In the genomic region with DNA sequence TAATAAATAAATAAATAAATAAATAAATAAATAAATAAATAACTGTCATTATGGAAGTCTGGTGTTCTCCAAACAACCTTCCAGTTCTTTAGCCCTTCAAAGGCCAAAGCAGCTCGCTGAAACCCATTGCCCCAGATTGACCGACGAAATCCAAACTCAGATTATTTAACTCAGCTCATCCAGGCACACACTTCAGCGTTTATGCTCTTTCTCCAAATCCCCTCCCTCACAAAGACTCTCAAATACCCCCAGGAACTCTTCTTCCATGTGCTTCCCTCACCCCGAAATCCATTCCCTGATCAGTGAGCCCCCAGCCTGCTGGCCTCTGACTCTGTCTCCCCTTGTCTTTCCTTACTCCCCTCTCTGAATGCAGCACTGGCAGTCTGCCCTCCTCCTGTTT, we compare ENCODE assay signal across 18 mouse cellular contexts.
DNase-seq lines count a peak whose midpoint lies in the region; ATAC-seq and TF ChIP-seq lines count a peak whose summit lies in the region.
"Had no signal": no experiment of that assay in that cellular context is flagged by ENCODE, and none has a peak within 500 bp of the region (broad histone marks: within the 10 kb centered on the region; RNA-seq: fewer than 3 reads in every experiment).

No protein-coding gene starts in this region.

- no peaks in the 10 kb centered on the region for H3K27me3 ChIP-seq in heart, embryonic 12.5 days (replicated peaks)
- H3K27me3 ChIP-seq in heart, adult 2 months (ENCODE audit: control insufficient read depth, insufficient read depth, low read length), result no peaks in the 10 kb centered on the region
- no peaks in the 10 kb centered on the region for H3K27me3 ChIP-seq in heart, postnatal 0 days (ENCODE audit: control insufficient read depth, insufficient read depth, low read length)
- H3K27me3 ChIP-seq in midbrain, embryonic 10.5 days (ENCODE audit: low read depth, poor library complexity, severe bottlenecking), result no peaks in the 10 kb centered on the region
- H3K27me3 ChIP-seq in midbrain, embryonic 16.5 days (ENCODE audit: control insufficient read depth, insufficient read depth, low read depth, low read length), result no peaks in the 10 kb centered on the region
- H3K27me3 ChIP-seq: embryonic facial prominence, embryonic 12.5 days; limb, embryonic 13.5 days; lung, embryonic 15.5 days; midbrain, embryonic 12.5 days had no signal

- no peaks in the 10 kb centered on the region for H3K36me3 ChIP-seq in heart, embryonic 12.5 days
- no peaks in the 10 kb centered on the region for H3K36me3 ChIP-seq in heart, adult 2 months (ENCODE audit: control insufficient read depth, insufficient read depth, low read length)
- no peaks in the 10 kb centered on the region for H3K36me3 ChIP-seq in heart, postnatal 0 days (replicated peaks; ENCODE audit: control insufficient read depth, insufficient read depth, low read length)
- no peaks in the 10 kb centered on the region for H3K36me3 ChIP-seq in midbrain, embryonic 10.5 days
- no peaks in the 10 kb centered on the region for H3K36me3 ChIP-seq in midbrain, embryonic 16.5 days (ENCODE audit: control insufficient read depth, insufficient read depth, low read length)
- H3K36me3 ChIP-seq: embryonic facial prominence, embryonic 12.5 days; G1E; intestine, embryonic 15.5 days; limb, embryonic 13.5 days; lung, embryonic 15.5 days; midbrain, embryonic 12.5 days had no signal

- no peak for ATAC-seq in heart, embryonic 12.5 days (ENCODE audit: insufficient number of reproducible peaks, low FRiP score)
- ATAC-seq in heart, postnatal 0 days (ENCODE audit: insufficient read depth, low read depth), result no peak
- ATAC-seq in midbrain, embryonic 16.5 days, result no peak
- ATAC-seq: intestine, embryonic 15.5 days had no signal

- 58% methylated on average over 5 of the region's 5 CpGs for WGBS in heart, embryonic 12.5 days
- 79% methylated on average over 5 of the region's 5 CpGs for WGBS in heart, adult 2 months
- WGBS in heart, postnatal 0 days, result 68% methylated on average over 5 of the region's 5 CpGs
- WGBS in midbrain, embryonic 10.5 days, result 63% methylated on average over 5 of the region's 5 CpGs
- WGBS in midbrain, embryonic 16.5 days, result 54% methylated on average over 5 of the region's 5 CpGs

- peak; percentile 16 to 28 for DNase-seq in cerebellum, postnatal 10 days
- no peak for DNase-seq in cerebellum, postnatal 14 days
- no peak for DNase-seq in heart, adult 2 months
- DNase-seq in heart, postnatal 0 days (ENCODE audit: low spot score), result no peak
- no peak for DNase-seq in heart, postnatal 14 days
- DNase-seq in midbrain, embryonic 10.5 days (ENCODE audit: low spot score), result no peak
- DNase-seq: adrenal gland, adult 8-10 months; cerebellum, adult 8-10 months; gastrocnemius, postnatal 10 days had no signal

- no peaks in the 10 kb centered on the region for H3K9me3 ChIP-seq in heart, embryonic 12.5 days (replicated peaks)
- no peaks in the 10 kb centered on the region for H3K9me3 ChIP-seq in heart, postnatal 0 days (replicated peaks; ENCODE audit: control insufficient read depth, low read length)
- no peaks in the 10 kb centered on the region for H3K9me3 ChIP-seq in midbrain, embryonic 10.5 days (replicated peaks)
- no peaks in the 10 kb centered on the region for H3K9me3 ChIP-seq in midbrain, embryonic 16.5 days (replicated peaks; ENCODE audit: control insufficient read depth, low read length, poor library complexity, severe bottlenecking)
- H3K9me3 ChIP-seq: embryonic facial prominence, embryonic 12.5 days; G1E; intestine, embryonic 15.5 days; limb, embryonic 13.5 days; lung, embryonic 15.5 days; midbrain, embryonic 12.5 days had no signal

- no peak for TF ChIP-seq EP300 in heart, adult 2 months (IDR thresholded peaks at IDR 0.05; ENCODE audit: insufficient read depth, low read depth, low read length)
- no peak for TF ChIP-seq EP300 in heart, postnatal 0 days (IDR thresholded peaks at IDR 0.05; ENCODE audit: low read depth)

- no peak overlapping the region for H3K9ac ChIP-seq in heart, embryonic 12.5 days
- H3K9ac ChIP-seq in heart, adult 2 months (ENCODE audit: low read depth, low read length), result no peak overlapping the region
- no peak overlapping the region for H3K9ac ChIP-seq in heart, postnatal 0 days (replicated peaks; ENCODE audit: low read depth, low read length)
- H3K9ac ChIP-seq in midbrain, embryonic 16.5 days (ENCODE audit: low read depth, low read length), result no peak overlapping the region
- H3K9ac ChIP-seq: embryonic facial prominence, embryonic 12.5 days; intestine, embryonic 15.5 days; limb, embryonic 13.5 days; lung, embryonic 15.5 days; midbrain, embryonic 12.5 days had no signal

- no peak overlapping the region for H3K4me2 ChIP-seq in heart, embryonic 12.5 days
- no peak overlapping the region for H3K4me2 ChIP-seq in heart, postnatal 0 days (ENCODE audit: low read depth, low read length)
- H3K4me2 ChIP-seq in midbrain, embryonic 16.5 days (ENCODE audit: low read length), result no peak overlapping the region
- H3K4me2 ChIP-seq: embryonic facial prominence, embryonic 12.5 days; intestine, embryonic 15.5 days; limb, embryonic 13.5 days; liver, embryonic 11.5 days; lung, embryonic 15.5 days had no signal

- peaks cover 30% of the 10 kb centered on the region for H3K4me1 ChIP-seq in heart, embryonic 12.5 days (replicated peaks)
- H3K4me1 ChIP-seq in heart, adult 2 months (ENCODE audit: control insufficient read depth, insufficient read depth, low read length), result peaks cover 9% of the 10 kb centered on the region
- H3K4me1 ChIP-seq in heart, postnatal 0 days (ENCODE audit: control insufficient read depth, insufficient read depth), result peaks cover 7% of the 10 kb centered on the region; the same call in 1 of the 2 replicates
- peaks cover 57% of the 10 kb centered on the region for H3K4me1 ChIP-seq in midbrain, embryonic 10.5 days
- 0 out of 2 replicates have a peak, but pooled peaks cover 3% of the 10 kb centered on the region for H3K4me1 ChIP-seq in midbrain, embryonic 16.5 days (ENCODE audit: control insufficient read depth, insufficient read depth, low read length)

- intact Hi-C loops in heart, adult 2 months (cut with DNase I), result no loop called here
- intact Hi-C loops in heart, postnatal 14 days (cut with DNase I), result no loop called here

- no peaks in the 10 kb centered on the region for H3K79me2 ChIP-seq in heart, adult 2 months (replicated peaks; ENCODE audit: control insufficient read depth, insufficient read depth, low read length)

- H3K27ac ChIP-seq in heart, embryonic 12.5 days (ENCODE audit: poor library complexity, severe bottlenecking), result peak overlapping the region; percentile 26; the same call in 1 of the 2 replicates
- H3K27ac ChIP-seq in heart, adult 2 months, result no peak overlapping the region
- peak overlapping the region; percentile 40 for H3K27ac ChIP-seq in heart, postnatal 0 days (ENCODE audit: low read depth)
- peak overlapping the region; percentile 77 for H3K27ac ChIP-seq in midbrain, embryonic 10.5 days (replicated peaks)
- no peak overlapping the region for H3K27ac ChIP-seq in midbrain, embryonic 16.5 days (ENCODE audit: low read length)
- H3K27ac ChIP-seq: embryonic facial prominence, embryonic 12.5 days; intestine, embryonic 15.5 days; limb, embryonic 13.5 days; lung, embryonic 15.5 days; midbrain, embryonic 12.5 days had no signal

- no peak for TF ChIP-seq CTCF in heart, adult 2 months (IDR thresholded peaks at IDR 0.05)
- TF ChIP-seq CTCF in heart, postnatal 0 days (IDR thresholded peaks at IDR 0.05; ENCODE audit: low read depth), result no peak

- no peak for TF ChIP-seq POLR2A in heart, adult 2 months (IDR thresholded peaks at IDR 0.05; ENCODE audit: insufficient read depth, low read depth, low read length)

- no peak overlapping the region for H3K4me3 ChIP-seq in heart, embryonic 12.5 days
- no peak overlapping the region for H3K4me3 ChIP-seq in heart, adult 2 months
- no peak overlapping the region for H3K4me3 ChIP-seq in heart, postnatal 0 days (ENCODE audit: low read depth, low read length)
- no peak overlapping the region for H3K4me3 ChIP-seq in midbrain, embryonic 10.5 days
- no peak overlapping the region for H3K4me3 ChIP-seq in midbrain, embryonic 16.5 days (ENCODE audit: low read depth, low read length)
- H3K4me3 ChIP-seq: embryonic facial prominence, embryonic 12.5 days; intestine, embryonic 15.5 days; limb, embryonic 13.5 days; lung, embryonic 15.5 days; midbrain, embryonic 12.5 days had no signal

Comparison
In these comparisons a context has a peak if more than half of its experiments do, and no peak if none do; other contexts are left out.
1. DNase-seq: peak in cerebellum, postnatal 10 days (2 of 2); none in cerebellum, postnatal 14 days (0 of 2), heart, adult 2 months (0 of 2), heart, postnatal 0 days (single experiment), heart, postnatal 14 days (0 of 2) and midbrain, embryonic 10.5 days (single experiment).
2. H3K27ac ChIP-seq: peak in heart, embryonic 12.5 days (single experiment), heart, postnatal 0 days (single experiment) and midbrain, embryonic 10.5 days (single experiment); none in heart, adult 2 months (single experiment) and midbrain, embryonic 16.5 days (single experiment).